Mouse (Mus musculus) cerebellum, adult 2 months (tissue): Measurements from ENCODE around the gene Rasgrf2.

ENCODE experiments used
- CTCF ChIP-seq: fragments of 200-500 bp; IDR thresholded peaks from 2 replicates; pipeline ENCODE4 v1.5.1; 2011; ENCODE audit warnings: low read depth, mild to moderate bottlenecking, control low read depth, low read length, moderate library complexity, borderline replicate concordance; ENCODE audit not compliant: insufficient read depth
- POLR2A ChIP-seq: fragments of 200-500 bp; IDR thresholded peaks from 2 replicates; pipeline ENCODE4 v1.6.1; 2011; ENCODE audit warnings: low read length, control low read depth, borderline replicate concordance; ENCODE audit not compliant: insufficient read depth

GRCm38 (mm10) chr13:92131384-92132150 lies at the start of gene Rasgrf2:
- TF ChIP-seq CTCF (no peak), POLR2A (no peak)
